Mouse (Mus musculus) NIH3T3 (cell line): Measurements from ENCODE around the gene Ncam1.

Experiments used
- DNase-seq: peaks from one replicate; pipeline ENCODE4 v3.0.0-alpha.2; 2012; ENCODE audit warnings: low read depth

Gene Ncam1

GRCm38 (mm10) chr9:49507829-49508585, 290.7 kb downstream of the Ncam1 start:
- peak; percentile 11 for DNase-seq

GRCm38 (mm10) chr9:49504658-49505057, 294.1 kb downstream of the Ncam1 start:
- DNase-seq, result peak; percentile 17

DNA sequence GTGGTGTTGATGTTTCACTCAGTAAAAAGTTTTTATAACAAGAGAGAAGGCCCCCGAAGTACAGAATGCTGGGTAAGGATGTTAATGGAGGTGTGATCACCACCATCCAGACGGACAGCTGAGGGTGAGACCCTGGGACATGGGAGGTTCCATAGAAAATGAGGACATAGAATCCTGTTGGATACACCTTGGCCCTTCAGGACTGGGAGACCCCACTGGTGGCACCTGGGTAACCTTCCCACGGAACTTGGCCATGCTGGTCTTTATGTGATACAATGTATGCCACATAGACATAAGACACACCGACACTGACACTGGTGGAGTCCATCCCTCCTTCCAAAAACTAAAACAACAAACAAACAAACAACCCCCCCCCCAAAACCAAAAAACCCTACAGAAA, 296.5 kb downstream of the Ncam1 start:
- DNase-seq, result no peak

DNA sequence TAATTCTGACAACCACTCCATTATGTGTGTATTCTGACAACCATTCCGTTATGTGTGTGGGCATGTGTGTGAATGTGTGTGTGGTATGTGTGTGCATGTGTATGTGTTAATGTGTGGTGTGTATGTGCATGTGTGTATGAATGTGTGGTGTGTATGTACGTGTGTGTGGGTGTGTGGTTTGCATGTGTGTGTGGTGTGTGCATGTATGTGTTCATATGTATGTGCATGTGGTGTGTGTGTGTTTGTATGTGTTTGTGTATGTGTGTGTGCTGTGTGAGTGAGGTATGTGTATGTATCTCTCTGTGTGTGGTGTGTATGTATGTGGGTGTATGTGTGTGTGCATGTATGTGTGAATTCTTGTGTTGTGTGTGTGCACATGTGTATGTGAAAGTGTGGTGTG, 298.8 kb downstream of the Ncam1 start:
- DNase-seq, result no peak

- DNase-seq, result peak; percentile 89
These were observed 304.6 kb downstream of the Ncam1 start for GRCm38 (mm10) chr9:49493979-49494649.

DNA sequence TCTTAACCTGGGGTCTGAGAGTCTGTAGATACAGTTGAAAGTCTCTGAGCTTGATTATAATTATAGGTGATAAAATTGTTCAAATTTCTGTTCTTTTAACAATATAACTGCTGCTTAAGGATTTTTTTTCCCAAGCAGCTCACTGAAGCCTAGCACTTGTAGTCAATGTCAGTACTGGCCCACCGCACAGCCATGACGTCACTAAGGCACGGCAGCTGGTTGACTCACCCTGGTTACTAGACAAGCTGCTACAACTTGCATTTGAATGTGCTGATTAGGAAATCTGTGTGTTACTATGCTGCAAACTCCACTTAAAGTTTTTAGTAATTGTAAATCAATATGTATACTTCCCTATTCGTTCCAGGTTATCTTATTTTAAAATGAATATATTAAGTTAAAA, 308.1 kb downstream of the Ncam1 start:
- DNase-seq, result peak; percentile 62

DNA sequence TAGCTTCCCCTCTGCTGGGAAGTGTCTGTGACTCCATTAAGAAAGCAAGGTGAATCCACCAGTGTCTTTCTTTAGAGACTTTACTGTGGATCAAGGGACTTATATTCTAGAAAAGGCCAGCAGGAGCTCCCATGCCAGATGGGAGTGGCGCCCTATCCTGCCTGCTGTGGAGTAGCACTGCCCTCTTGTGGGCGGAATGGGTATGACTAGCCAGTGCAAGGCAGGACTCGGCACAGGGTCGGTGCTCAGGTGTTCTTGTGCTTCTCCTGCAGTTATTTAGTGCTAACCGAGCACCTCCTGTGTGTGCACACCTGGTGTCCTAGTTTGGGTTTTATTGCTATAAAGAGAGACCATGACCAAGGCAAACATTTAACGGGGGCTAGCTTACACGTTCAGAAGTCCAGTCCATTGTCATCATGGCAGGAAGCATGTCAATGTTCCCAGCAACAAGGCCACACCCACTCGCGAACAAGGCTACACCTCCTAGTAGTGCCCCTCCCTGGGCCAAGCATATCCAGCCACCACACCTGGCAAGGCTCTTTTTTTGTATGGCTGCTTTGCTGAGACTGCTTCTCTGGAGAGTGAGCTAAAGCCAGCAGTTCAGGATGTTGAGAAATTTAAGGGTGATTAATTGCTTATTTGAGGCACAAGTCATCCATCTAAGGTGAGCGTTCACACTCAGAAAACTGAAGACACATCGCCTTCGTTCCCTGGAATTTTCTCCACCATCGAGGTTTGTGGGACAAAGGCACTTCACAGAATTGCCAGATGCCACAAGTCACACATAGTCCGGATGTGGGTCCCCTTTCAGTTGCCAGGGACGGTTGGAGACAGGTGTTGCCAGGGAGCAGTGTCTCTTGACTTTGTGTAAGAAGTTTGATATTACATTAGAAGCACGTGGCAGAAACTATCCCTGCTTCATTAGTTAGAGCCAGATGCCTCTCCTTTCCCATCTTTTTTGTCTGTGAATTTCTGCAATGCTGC, 309.5 kb downstream of the Ncam1 start:
- DNase-seq, result peak; percentile 86

GRCm38 (mm10) chr9:49488258-49488657, 310.5 kb downstream of the Ncam1 start:
- no peak for DNase-seq

- DNase-seq, result no peak
These were observed 311.1 kb downstream of the Ncam1 start for GRCm38 (mm10) chr9:49487657-49487943.

GRCm38 (mm10) chr9:49486805-49487656, 311.7 kb downstream of the Ncam1 start:
- DNase-seq, result no peak

DNA sequence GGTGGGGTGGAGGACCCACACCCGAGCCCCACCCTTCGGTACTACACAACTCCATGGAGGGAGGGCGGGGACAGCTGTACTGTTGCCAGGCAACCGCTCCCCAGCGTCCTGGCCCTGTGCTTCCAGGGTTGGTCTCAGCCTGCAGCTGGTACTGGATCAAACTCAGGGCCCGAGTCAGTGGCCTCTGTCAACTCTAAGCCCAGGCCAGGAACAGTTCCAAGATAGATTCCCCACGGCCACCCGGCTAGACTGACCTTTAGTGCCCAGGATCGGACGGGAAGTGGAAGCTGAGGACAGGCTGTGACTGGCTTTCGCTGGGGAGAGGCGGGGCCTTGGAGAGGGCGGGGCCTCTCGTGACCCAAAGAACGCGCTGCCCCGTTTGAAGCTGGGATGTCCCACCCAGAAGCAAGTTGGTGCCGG, 312.8 kb downstream of the Ncam1 start, which contains the start of gene Ttc12:
TSS of gene Ttc12 (minus strand) at position 334 of the 420 bp plus-strand sequence.
- DNase-seq, result peak; percentile 83

DNA sequence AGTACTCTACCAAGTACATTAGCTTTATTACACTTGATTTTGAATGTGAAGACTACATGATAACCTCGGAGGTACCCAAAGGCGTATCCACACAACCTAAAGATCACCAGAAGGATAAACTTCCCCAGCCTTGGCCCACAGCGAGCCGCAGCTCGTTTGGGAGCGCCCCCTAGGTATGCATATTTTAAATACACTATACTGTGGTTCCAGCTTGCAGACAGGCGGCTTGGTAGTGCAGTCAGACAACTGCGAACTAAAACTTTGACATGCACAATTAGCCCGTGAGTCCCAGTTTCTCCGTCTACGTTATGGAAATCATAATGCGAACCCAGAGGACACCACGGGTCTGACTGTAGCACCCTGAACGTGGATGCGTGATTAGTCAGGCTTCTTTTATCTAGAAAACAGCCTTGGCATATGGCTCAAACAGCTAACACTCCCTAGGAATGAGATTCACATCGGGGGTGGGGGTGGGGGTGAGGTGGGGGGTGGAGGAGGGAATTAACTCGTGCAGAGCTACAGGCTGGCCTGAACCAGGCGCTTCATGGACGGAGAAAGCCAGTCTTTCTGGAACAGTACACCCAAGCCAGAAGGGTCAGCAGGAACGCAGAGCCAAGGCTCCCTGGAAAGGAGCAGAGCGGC, 313.4 kb downstream of the Ncam1 start:
- peak; percentile 75 for DNase-seq

- DNase-seq, result no peak
These were observed 315.4 kb downstream of the Ncam1 start for GRCm38 (mm10) chr9:49483316-49483715.

- no peak for DNase-seq
These were observed 326.6 kb downstream of the Ncam1 start for GRCm38 (mm10) chr9:49472126-49472525.

- DNase-seq, result no peak
These were observed 327.8 kb downstream of the Ncam1 start for GRCm38 (mm10) chr9:49470946-49471345.

DNA sequence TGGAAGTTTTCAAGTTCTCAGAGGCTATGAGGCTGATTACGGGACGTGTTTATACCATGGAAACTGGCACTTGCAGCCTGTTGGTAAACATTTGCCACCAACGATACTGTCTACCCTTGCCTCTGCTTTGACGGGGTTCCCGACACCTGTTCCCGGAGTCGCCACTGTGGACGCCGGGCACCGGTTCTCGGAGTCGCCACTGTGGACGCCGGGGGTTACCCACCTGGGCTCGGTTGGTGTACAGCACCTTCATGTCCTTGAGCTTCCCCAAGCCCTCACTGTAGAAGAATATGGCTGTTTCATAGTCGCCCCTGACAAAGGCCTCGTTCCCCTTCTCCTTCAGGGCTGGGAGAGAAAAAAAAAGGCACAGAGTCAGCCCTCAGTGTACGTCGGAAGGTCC, 328.7 kb downstream of the Ncam1 start:
- DNase-seq, result no peak

DNA sequence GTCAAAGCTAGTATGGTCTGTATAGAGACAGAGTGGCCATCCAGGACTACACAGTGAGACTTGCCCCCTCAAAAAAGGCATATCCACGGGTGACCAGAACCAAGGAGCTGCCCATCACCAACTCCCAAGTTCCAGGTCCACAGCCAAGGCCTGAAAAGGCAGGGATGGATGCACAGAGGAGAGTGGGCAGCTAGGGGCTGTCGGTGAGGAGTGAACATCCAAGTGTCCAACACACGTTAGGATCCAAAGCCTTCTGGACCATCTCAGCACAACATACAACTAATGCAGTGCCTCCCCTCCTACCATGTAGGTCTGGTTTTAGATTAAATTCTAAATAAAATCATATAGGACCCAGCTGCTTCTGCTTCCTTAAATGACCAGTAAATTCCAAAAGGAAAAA, 342.6 kb downstream of the Ncam1 start:
- DNase-seq, result no peak

DNA sequence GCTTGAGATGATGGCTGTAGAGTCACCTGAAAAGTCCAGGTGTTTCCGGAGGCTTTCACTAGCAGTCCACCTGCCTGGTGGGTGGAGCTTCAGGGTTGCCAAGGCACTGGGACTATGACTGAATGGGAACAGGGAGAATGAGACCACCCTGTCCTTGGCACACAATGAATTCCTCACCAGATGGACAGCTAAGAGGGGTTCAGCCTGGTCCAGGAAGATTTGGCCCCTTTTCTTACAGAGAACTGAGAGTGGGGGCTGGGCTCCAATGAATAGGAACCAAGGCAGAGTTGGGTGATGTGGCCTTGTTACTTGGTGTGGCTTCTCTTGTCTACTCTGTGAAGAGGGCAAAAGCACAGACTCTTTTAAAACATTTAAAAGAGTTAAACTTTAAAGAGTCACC, 346.3 kb downstream of the Ncam1 start:
- no peak for DNase-seq
